Mouse (Mus musculus) lung, postnatal 0 days (tissue): ENCODE measurements around the gene Ppp1r9a. TPM values are rescaled to one million over a fixed set of nuclear protein-coding genes. Genes with fewer than 3 reads are reported as not detected.

Source experiments
- ATAC-seq: fragments of 200-750 bp; cut with Nextera tagmentation; 2 replicates; pipeline ENCODE4 v1.8.0; 2017; ENCODE audit warnings: moderate library complexity
- DNase-seq: peaks from one replicate; pipeline ENCODE4 v3.0.0-alpha.2; 2016; ENCODE audit warnings: low spot score
- H3K27ac ChIP-seq: fragments of 300-500 bp; sonication (generic); 2 replicates; pipeline ENCODE4 v1.5.1; 2014; ENCODE audit warnings: antibody characterized with exemption, mild to moderate bottlenecking, low read length, mixed read lengths
- H3K27me3 ChIP-seq: fragments of 300-500 bp; sonication (generic); replicated peaks from 2 replicates; pipeline ENCODE4 v1.6.1; 2014; ENCODE audit warnings: low read length, mixed read lengths; ENCODE audit not compliant: insufficient read depth
- H3K36me3 ChIP-seq: fragments of 300-500 bp; sonication (generic); 2 replicates; pipeline ENCODE4 v1.6.1; 2014; ENCODE audit warnings: low read length, mixed read lengths; ENCODE audit not compliant: insufficient read depth
- H3K4me1 ChIP-seq: fragments of 300-500 bp; sonication (generic); 2 replicates; pipeline ENCODE4 v1.6.1; 2014; ENCODE audit warnings: antibody characterized with exemption, low read depth, low read length, mixed read lengths; ENCODE audit not compliant: insufficient read depth
- H3K4me2 ChIP-seq: fragments of 300-500 bp; sonication (generic); replicated peaks from 2 replicates; pipeline ENCODE4 v1.6.1; 2014; ENCODE audit warnings: low read depth, mild to moderate bottlenecking, low read length, moderate library complexity, mixed read lengths
- H3K4me3 ChIP-seq: fragments of 300-500 bp; sonication (generic); 2 replicates; pipeline ENCODE4 v1.5.1; 2014; ENCODE audit warnings: low read depth, low read length
- H3K9ac ChIP-seq: fragments of 300-500 bp; sonication (generic); replicated peaks from 2 replicates; pipeline ENCODE4 v1.6.1; 2014; ENCODE audit warnings: low read depth, mild to moderate bottlenecking
- H3K9me3 ChIP-seq: fragments of 300-500 bp; sonication (generic); 2 replicates; pipeline ENCODE4 v1.6.1; 2016; ENCODE audit warnings: low read length, mixed read lengths
- CTCF ChIP-seq: IDR thresholded peaks from 2 replicates; pipeline ENCODE4 v1.5.1; 2016; ENCODE audit warnings: antibody characterized with exemption, mild to moderate bottlenecking
- EP300 ChIP-seq: IDR thresholded peaks from 2 replicates; pipeline ENCODE4 v1.6.1; 2016; ENCODE audit warnings: antibody characterized with exemption, mild to moderate bottlenecking, control low read depth
- WGBS: fragments of 180-500 bp; shearing (Covaris S2); extraction: QIAGEN DNeasy Blood & Tissue Kit; methylation state at CpG from one replicate; pipeline ENCODE4 v1.1.7; 2014; 5-methylcytosine and 5-hydroxymethylcytosine counted together
- polyA plus RNA-seq: library from polyadenylated mRNA; unstranded; fragments of >200 nt; fragmentation: Nextera tagmentation; extraction: Ambion mirVana; gene quantifications from 2 replicates; pipeline ENCODE4 v1.2.1, GENCODE M21; 2015

The Ppp1r9a gene
- polyA plus RNA-seq, 1 experiment from 2014 or later: 11.2 TPM

- 48% methylated on average over 19 of the region's 19 CpGs for WGBS
Observed at GRCm38 (mm10) chr6:5177967-5178891, 275.5 kb downstream of the Ppp1r9a start.

GRCm38 (mm10) chr6:5179189-5179588 lies 276.5 kb downstream of the Ppp1r9a start:
- no peak for TF ChIP-seq CTCF
- TF ChIP-seq EP300: no peak
- no peak for ATAC-seq
- WGBS: 81% methylated on average over 6 of the region's 6 CpGs

More at GRCm38 (mm10) chr6:5177967-5178891, 275.5 kb downstream of the Ppp1r9a start:
- ATAC-seq (no peak), DNase-seq (no peak)
- Histone ChIP-seq H3K27ac (no peak overlapping the region), H3K4me2 (no peak overlapping the region), H3K36me3 (no peaks in the 10 kb centered on the region), H3K27me3 (no peaks in the 10 kb centered on the region), H3K9ac (no peak overlapping the region), H3K4me1 (no peaks in the 10 kb centered on the region), H3K9me3 (no peaks in the 10 kb centered on the region), H3K4me3 (no peak overlapping the region)
- TF ChIP-seq EP300 (no peak), CTCF (no peak; the same call in 1 of the 2 replicates)

GRCm38 (mm10) chr6:5180645-5181044 lies 277.9 kb downstream of the Ppp1r9a start:
- no peaks in the 10 kb centered on the region for H3K36me3 ChIP-seq
- ATAC-seq: no peak
- H3K27me3 ChIP-seq: no peaks in the 10 kb centered on the region
- no peak overlapping the region for H3K4me3 ChIP-seq
- H3K4me2 ChIP-seq: no peak overlapping the region
- TF ChIP-seq EP300 (no peak), CTCF (no peak)
- no peaks in the 10 kb centered on the region for H3K9me3 ChIP-seq
- 79% methylated on average over 5 of the region's 5 CpGs for WGBS
- no peak for DNase-seq
- H3K4me1 ChIP-seq: no peaks in the 10 kb centered on the region
- no peak overlapping the region for H3K9ac ChIP-seq
- no peak overlapping the region for H3K27ac ChIP-seq

More at GRCm38 (mm10) chr6:5179189-5179588, 276.5 kb downstream of the Ppp1r9a start:
- Histone ChIP-seq H3K4me3 (no peak overlapping the region), H3K4me2 (no peak overlapping the region), H3K27me3 (no peaks in the 10 kb centered on the region), H3K4me1 (no peaks in the 10 kb centered on the region), H3K9me3 (no peaks in the 10 kb centered on the region), H3K27ac (no peak overlapping the region), H3K9ac (no peak overlapping the region), H3K36me3 (no peaks in the 10 kb centered on the region)
- DNase-seq: no peak

GRCm38 (mm10) chr6:5186229-5186950 lies 283.7 kb downstream of the Ppp1r9a start:
- WGBS: 69% methylated on average over 7 of the region's 7 CpGs
- Histone ChIP-seq H3K9me3 (no peaks in the 10 kb centered on the region), H3K4me2 (no peak overlapping the region), H3K36me3 (no peaks in the 10 kb centered on the region), H3K9ac (no peak overlapping the region), H3K27me3 (no peaks in the 10 kb centered on the region), H3K4me1 (peaks cover 6% of the 10 kb centered on the region; the same call in 1 of the 2 replicates), H3K4me3 (no peak overlapping the region), H3K27ac (no peak overlapping the region)
- ATAC-seq (no peak), DNase-seq (no peak)
- TF ChIP-seq CTCF (no peak), EP300 (no peak)

GRCm38 (mm10) chr6:5187586-5187985 lies 284.9 kb downstream of the Ppp1r9a start:
- Histone ChIP-seq H3K4me2 (no peak overlapping the region), H3K4me1 (peaks cover 6% of the 10 kb centered on the region; the same call in 1 of the 2 replicates), H3K9me3 (no peaks in the 10 kb centered on the region), H3K4me3 (no peak overlapping the region), H3K9ac (no peak overlapping the region), H3K36me3 (no peaks in the 10 kb centered on the region), H3K27ac (no peak overlapping the region), H3K27me3 (no peaks in the 10 kb centered on the region)
- no peak for DNase-seq
- no peak for ATAC-seq
- TF ChIP-seq EP300 (no peak), CTCF (no peak)
- 85% methylated on average over 6 of the region's 6 CpGs for WGBS

GRCm38 (mm10) chr6:5188036-5188435 lies 285.3 kb downstream of the Ppp1r9a start:
- Histone ChIP-seq H3K36me3 (no peaks in the 10 kb centered on the region), H3K9me3 (no peaks in the 10 kb centered on the region), H3K27ac (no peak overlapping the region), H3K9ac (no peak overlapping the region), H3K27me3 (no peaks in the 10 kb centered on the region), H3K4me1 (peaks cover 6% of the 10 kb centered on the region; the same call in 1 of the 2 replicates), H3K4me3 (no peak overlapping the region), H3K4me2 (no peak overlapping the region)
- WGBS: 80% methylated on average over 5 of the region's 5 CpGs
- TF ChIP-seq CTCF: no peak
- no peak for TF ChIP-seq EP300
- ATAC-seq (no peak), DNase-seq (no peak)
